Mouse (Mus musculus): ENCODE results near the gene Atp5s. TPM values are rescaled to one million over a fixed set of nuclear protein-coding genes. Genes with fewer than 3 reads are reported as not detected.
A peak's percentile ranks its signal among the peaks of the same experiment; 100 is the strongest.

Atp5s gene
- polyA plus RNA-seq, 2 experiments, result 29.4 to 30.8 TPM

DNA sequence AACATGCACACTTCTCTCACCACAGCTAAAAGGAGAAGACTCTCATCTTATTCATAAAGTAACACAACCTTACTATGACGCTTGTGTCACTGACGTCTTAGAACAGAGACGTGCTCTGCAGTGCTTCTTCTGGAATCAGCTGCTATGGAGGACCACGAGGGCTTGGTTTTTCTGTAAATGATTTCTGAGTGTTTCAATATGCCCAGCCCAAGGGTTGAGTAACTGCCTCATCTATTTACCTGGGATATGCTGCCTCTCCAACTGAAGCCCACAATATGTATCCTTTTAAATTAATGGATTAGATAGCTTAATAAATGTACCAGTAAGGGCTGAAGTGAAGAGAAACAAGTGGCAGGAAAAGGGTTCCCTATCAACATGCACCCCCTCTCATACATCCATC lies 34.0 kb upstream of the Atp5s start:
- WGBS, result 91% methylated on average over 4 of the region's 4 CpGs
- no peaks in the 10 kb centered on the region for H3K27me3 ChIP-seq (ENCODE audit: control insufficient read depth, insufficient read depth, low read length)
- H3K4me3 ChIP-seq (replicated peaks; ENCODE audit: low read length), result no peak overlapping the region
- H3K4me2 ChIP-seq (replicated peaks; ENCODE audit: low read depth, low read length, severe bottlenecking), result no peak overlapping the region
- no peak overlapping the region for H3K9ac ChIP-seq (ENCODE audit: low read depth, low read length, severe bottlenecking)
- DNase-seq (ENCODE audit: low spot score), result no peak
- no peaks in the 10 kb centered on the region for H3K9me3 ChIP-seq (ENCODE audit: control insufficient read depth, low read length)
- ATAC-seq (ENCODE audit: low FRiP score, low read depth), result no peak
- no peak overlapping the region for H3K27ac ChIP-seq (replicated peaks; ENCODE audit: low read depth, low read length)
- H3K36me3 ChIP-seq (ENCODE audit: control insufficient read depth, insufficient read depth, low read length), result peaks cover 9% of the 10 kb centered on the region; the same call in 1 of the 2 replicates
- 0 out of 2 replicates have a peak, but pooled peaks cover 4% of the 10 kb centered on the region for H3K4me1 ChIP-seq (ENCODE audit: control insufficient read depth, insufficient read depth, low read length)
- no peak for TF ChIP-seq POLR2A (IDR thresholded peaks at IDR 0.05; ENCODE audit: borderline replicate concordance, extremely low read depth, insufficient read depth, insufficient read length)

DNA sequence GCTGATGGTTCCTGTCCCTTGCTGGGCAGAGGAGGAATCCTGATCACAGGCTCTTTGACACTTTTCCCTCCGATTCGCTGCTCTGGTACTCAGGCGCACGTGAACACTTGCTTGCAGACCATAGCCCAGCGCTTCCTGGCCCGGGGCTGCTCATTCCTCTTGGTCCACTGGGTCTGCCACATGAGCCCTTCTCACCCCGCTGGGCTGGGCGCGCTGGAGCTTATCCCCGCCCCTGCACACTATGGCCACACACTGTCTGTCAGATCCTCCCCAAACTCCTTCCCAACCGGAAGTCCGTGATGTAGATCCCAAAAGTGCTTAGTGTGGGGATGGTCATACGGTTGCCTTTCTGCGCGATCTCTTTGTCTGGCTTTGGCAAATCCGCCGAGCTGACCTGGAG lies 31.3 kb upstream of the Atp5s start:
- TF ChIP-seq POLR2A (IDR thresholded peaks at IDR 0.05; ENCODE audit: borderline replicate concordance, extremely low read depth, insufficient read depth, insufficient read length), result no peak
- no peak overlapping the region for H3K4me2 ChIP-seq (replicated peaks; ENCODE audit: low read depth, low read length, severe bottlenecking)
- H3K4me3 ChIP-seq (replicated peaks; ENCODE audit: low read length), result no peak overlapping the region
- H3K9me3 ChIP-seq (ENCODE audit: control insufficient read depth, low read length), result no peaks in the 10 kb centered on the region
- DNase-seq (ENCODE audit: low spot score), result no peak
- no peaks in the 10 kb centered on the region for H3K27me3 ChIP-seq (ENCODE audit: control insufficient read depth, insufficient read depth, low read length)
- 0 out of 2 replicates have a peak, but pooled peaks cover 1% of the 10 kb centered on the region for H3K4me1 ChIP-seq (ENCODE audit: control insufficient read depth, insufficient read depth, low read length)
- H3K9ac ChIP-seq (ENCODE audit: low read depth, low read length, severe bottlenecking), result no peak overlapping the region
- ATAC-seq (ENCODE audit: low FRiP score, low read depth), result no peak
- no peak overlapping the region for H3K27ac ChIP-seq (replicated peaks; ENCODE audit: low read depth, low read length)
- peaks cover 9% of the 10 kb centered on the region; the same call in 1 of the 2 replicates for H3K36me3 ChIP-seq (ENCODE audit: control insufficient read depth, insufficient read depth, low read length)
- WGBS, result 86% methylated on average over 17 of the region's 17 CpGs

DNA sequence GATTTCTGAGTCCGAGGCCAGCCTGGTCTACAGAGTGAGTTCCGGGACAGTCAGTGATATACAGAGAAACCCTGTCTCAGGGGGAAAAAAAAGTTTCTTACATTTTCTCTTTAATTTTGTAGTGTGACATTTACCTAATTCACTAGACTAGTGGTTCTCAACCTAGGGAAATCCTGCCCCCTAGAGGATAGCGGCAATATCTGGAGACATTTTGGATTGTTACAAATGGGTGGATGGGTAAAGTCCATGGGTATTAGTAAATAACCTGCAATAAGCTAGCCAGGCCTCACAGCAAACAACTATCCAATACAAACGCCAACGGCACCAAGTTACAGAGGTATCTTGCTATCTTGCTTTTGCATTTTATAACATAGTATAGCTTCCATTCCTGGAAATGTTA lies 28.0 kb upstream of the Atp5s start:
- no peak overlapping the region for H3K9ac ChIP-seq (ENCODE audit: low read depth, low read length, severe bottlenecking)
- ATAC-seq (ENCODE audit: low FRiP score, low read depth), result no peak
- H3K27ac ChIP-seq (replicated peaks; ENCODE audit: low read depth, low read length), result no peak overlapping the region
- no peaks in the 10 kb centered on the region for H3K27me3 ChIP-seq (ENCODE audit: control insufficient read depth, insufficient read depth, low read length)
- no peaks in the 10 kb centered on the region for H3K4me1 ChIP-seq (ENCODE audit: control insufficient read depth, insufficient read depth, low read length)
- no peak for TF ChIP-seq POLR2A (IDR thresholded peaks at IDR 0.05; ENCODE audit: borderline replicate concordance, extremely low read depth, insufficient read depth, insufficient read length)
- H3K9me3 ChIP-seq (ENCODE audit: control insufficient read depth, low read length), result no peaks in the 10 kb centered on the region
- H3K4me3 ChIP-seq (replicated peaks; ENCODE audit: low read length), result no peak overlapping the region
- H3K4me2 ChIP-seq (replicated peaks; ENCODE audit: low read depth, low read length, severe bottlenecking), result no peak overlapping the region
- peak; percentile 52 for DNase-seq (ENCODE audit: low spot score)
- H3K36me3 ChIP-seq (ENCODE audit: control insufficient read depth, insufficient read depth, low read length), result 0 out of 2 replicates have a peak, but pooled peaks cover 10% of the 10 kb centered on the region
- WGBS, result 78% methylated on average over 5 of the region's 5 CpGs

DNA sequence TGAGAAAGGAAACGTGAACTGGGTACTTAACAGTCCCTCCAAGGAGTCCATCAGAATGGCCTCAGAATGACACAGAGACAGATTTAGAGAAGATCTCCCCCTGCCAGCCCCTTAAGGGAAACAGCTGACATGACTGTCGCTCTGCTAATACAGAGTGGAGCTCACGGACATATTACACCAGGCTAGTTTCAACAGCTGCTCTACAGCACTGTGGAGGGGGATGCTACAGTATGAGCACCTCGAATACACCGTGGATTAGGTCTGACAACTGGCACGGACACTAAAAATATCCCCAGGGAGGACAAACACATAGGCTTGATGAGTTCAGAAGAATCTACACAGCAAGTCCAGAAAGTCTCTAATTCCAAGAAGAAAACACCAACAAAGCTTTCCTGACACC lies 26.4 kb upstream of the Atp5s start:
- Histone ChIP-seq H3K27me3 (ENCODE audit: control insufficient read depth, insufficient read depth, low read length) (no peaks in the 10 kb centered on the region), H3K4me3 (replicated peaks; ENCODE audit: low read length) (no peak overlapping the region), H3K9me3 (ENCODE audit: control insufficient read depth, low read length) (no peaks in the 10 kb centered on the region), H3K27ac (replicated peaks; ENCODE audit: low read depth, low read length) (no peak overlapping the region), H3K4me1 (ENCODE audit: control insufficient read depth, insufficient read depth, low read length) (no peaks in the 10 kb centered on the region), H3K9ac (ENCODE audit: low read depth, low read length, severe bottlenecking) (no peak overlapping the region), H3K36me3 (ENCODE audit: control insufficient read depth, insufficient read depth, low read length) (0 out of 2 replicates have a peak, but pooled peaks cover 11% of the 10 kb centered on the region), H3K4me2 (replicated peaks; ENCODE audit: low read depth, low read length, severe bottlenecking) (no peak overlapping the region)
- 84% methylated on average over 6 of the region's 6 CpGs for WGBS
- no peak for TF ChIP-seq POLR2A (IDR thresholded peaks at IDR 0.05; ENCODE audit: borderline replicate concordance, extremely low read depth, insufficient read depth, insufficient read length)
- ATAC-seq (ENCODE audit: low FRiP score, low read depth) (peak; percentile 75), DNase-seq (ENCODE audit: low spot score) (no peak)

DNA sequence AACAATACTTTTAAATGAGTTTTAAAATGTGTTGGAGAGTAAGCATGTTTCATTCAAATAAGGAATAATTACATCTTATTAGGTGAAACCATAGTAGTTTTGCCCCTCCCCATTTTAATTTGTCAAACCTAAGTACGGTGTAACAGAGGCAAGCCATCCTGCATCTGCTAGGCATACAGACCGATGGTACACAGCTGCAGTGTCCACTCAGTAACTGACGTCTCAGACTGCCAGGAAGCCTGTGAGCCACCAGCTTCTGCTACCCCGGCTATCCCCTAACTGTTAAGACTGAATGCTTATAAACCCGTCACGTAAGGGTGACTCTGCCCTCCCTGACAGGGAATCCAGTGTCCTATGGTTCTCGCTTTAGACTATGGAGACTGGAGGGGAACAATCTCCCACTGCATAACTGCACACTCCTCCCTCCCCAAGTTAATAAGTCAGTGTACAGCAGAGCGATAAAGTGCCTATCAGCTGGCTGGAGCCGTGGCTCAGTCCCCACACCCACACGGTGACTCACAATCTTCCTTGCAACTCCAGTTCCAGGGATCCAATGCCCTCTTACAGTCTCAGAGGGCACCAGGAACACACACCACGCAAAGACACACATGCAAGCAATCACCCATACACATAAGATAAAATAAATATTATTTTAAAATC lies 19.8 kb upstream of the Atp5s start:
- H3K9me3 ChIP-seq (ENCODE audit: control insufficient read depth, low read length), result no peaks in the 10 kb centered on the region
- H3K9ac ChIP-seq (ENCODE audit: low read depth, low read length, severe bottlenecking), result no peak overlapping the region
- H3K27me3 ChIP-seq (ENCODE audit: control insufficient read depth, insufficient read depth, low read length), result no peaks in the 10 kb centered on the region
- DNase-seq (ENCODE audit: low spot score), result no peak
- H3K4me2 ChIP-seq (replicated peaks; ENCODE audit: low read depth, low read length, severe bottlenecking), result no peak overlapping the region
- 88% methylated on average over 11 of the region's 11 CpGs for WGBS
- H3K27ac ChIP-seq (replicated peaks; ENCODE audit: low read depth, low read length), result no peak overlapping the region
- no peak for ATAC-seq (ENCODE audit: low FRiP score, low read depth)
- no peaks in the 10 kb centered on the region for H3K4me1 ChIP-seq (ENCODE audit: control insufficient read depth, insufficient read depth, low read length)
- no peak overlapping the region for H3K4me3 ChIP-seq (replicated peaks; ENCODE audit: low read length)
- H3K36me3 ChIP-seq (ENCODE audit: control insufficient read depth, insufficient read depth, low read length), result peaks cover 12% of the 10 kb centered on the region
- no peak for TF ChIP-seq POLR2A (IDR thresholded peaks at IDR 0.05; ENCODE audit: borderline replicate concordance, extremely low read depth, insufficient read depth, insufficient read length)

Data from limb, embryonic 14.5 days (tissue).